Mouse (Mus musculus): Measurements from ENCODE around the gene D17Wsu92e. TPM values are rescaled to one million over a fixed set of nuclear protein-coding genes. Genes with fewer than 3 reads are reported as not detected.

Gene D17Wsu92e
- polyA plus RNA-seq, 1 experiment: 79.4 TPM

- Histone ChIP-seq H3ac (ENCODE audit: control insufficient read depth, insufficient read length) (no peak overlapping the region), H3K36me3 (ENCODE audit: control insufficient read depth, insufficient read depth) (no peaks in the 10 kb centered on the region), H3K4me2 (ENCODE audit: low read depth) (no peak overlapping the region), H3K4me3 (no peak overlapping the region), H3K27me3 (ENCODE audit: control insufficient read depth, insufficient read depth, insufficient read length) (no peaks in the 10 kb centered on the region), H3K79me2 (ENCODE audit: control insufficient read depth, insufficient read depth) (peaks cover 25% of the 10 kb centered on the region)
- TF ChIP-seq TCF12 (IDR thresholded peaks at IDR 0.05; ENCODE audit: insufficient read depth, poor library complexity, severe bottlenecking): no peak
- no peak for TF ChIP-seq MYOD1 (IDR thresholded peaks at IDR 0.05; ENCODE audit: control insufficient read depth in 1 of 3, insufficient read length in 2 of 3, low read depth in 2 of 3)
- TF ChIP-seq SRF (IDR thresholded peaks at IDR 0.05; ENCODE audit: control insufficient read depth, insufficient read length, low read depth): no peak
- TF ChIP-seq POLR2AphosphoS2 (IDR thresholded peaks at IDR 0.05; ENCODE audit: insufficient read length, low read depth): no peak
- TF ChIP-seq TCF3 (IDR thresholded peaks at IDR 0.05; ENCODE audit: insufficient read length, low read depth): no peak
- no peak for TF ChIP-seq MYOG (IDR thresholded peaks at IDR 0.05; ENCODE audit: control insufficient read depth in 1 of 3, insufficient read depth in 1 of 3, insufficient read length in 2 of 3, low read depth in 2 of 3)
These were observed 40.7 kb downstream of the D17Wsu92e start for GRCm38 (mm10) chr17:27779755-27780154.

- no peaks in the 10 kb centered on the region for H3K27me3 ChIP-seq (ENCODE audit: control insufficient read depth, insufficient read depth, insufficient read length)
- no peak overlapping the region for H3K4me3 ChIP-seq
- peak overlapping the region; percentile 56 for H3K4me2 ChIP-seq (ENCODE audit: low read depth)
- H3K79me2 ChIP-seq (ENCODE audit: control insufficient read depth, insufficient read depth): peaks cover 27% of the 10 kb centered on the region
- H3K36me3 ChIP-seq (ENCODE audit: control insufficient read depth, insufficient read depth): no peaks in the 10 kb centered on the region
- TF ChIP-seq MAX (IDR thresholded peaks at IDR 0.05; ENCODE audit: low read depth): no peak
- TF ChIP-seq REST (IDR thresholded peaks at IDR 0.05; ENCODE audit: insufficient read depth, insufficient read length): no peak
- TF ChIP-seq TCF12 (IDR thresholded peaks at IDR 0.05; ENCODE audit: insufficient read depth, poor library complexity, severe bottlenecking): no peak
- TF ChIP-seq MYOG (IDR thresholded peaks at IDR 0.05; ENCODE audit: control insufficient read depth in 1 of 3, insufficient read depth in 1 of 3, insufficient read length in 2 of 3, low read depth in 2 of 3): peak in 2 of 3 experiments; percentile 36 to 71
- peak in 2 of 3 experiments; percentile 43 to 79 for TF ChIP-seq MYOD1 (IDR thresholded peaks at IDR 0.05; ENCODE audit: control insufficient read depth in 1 of 3, insufficient read length in 2 of 3, low read depth in 2 of 3)
- no peak overlapping the region for H3ac ChIP-seq (ENCODE audit: control insufficient read depth, insufficient read length)
These were observed 41.6 kb downstream of the D17Wsu92e start for GRCm38 (mm10) chr17:27778671-27779355.

- no peak for TF ChIP-seq MYOD1 (IDR thresholded peaks at IDR 0.05; ENCODE audit: control insufficient read depth in 1 of 3, insufficient read length in 2 of 3, low read depth in 2 of 3)
These were observed 42.6 kb downstream of the D17Wsu92e start for GRCm38 (mm10) chr17:27777823-27778222.

GRCm38 (mm10) chr17:27774198-27774597 lies 46.2 kb downstream of the D17Wsu92e start:
- Histone ChIP-seq H3K79me2 (ENCODE audit: control insufficient read depth, insufficient read depth) (peaks cover 25% of the 10 kb centered on the region), H3K27me3 (ENCODE audit: control insufficient read depth, insufficient read depth, insufficient read length) (no peaks in the 10 kb centered on the region), H3K4me3 (no peak overlapping the region), H3K36me3 (ENCODE audit: control insufficient read depth, insufficient read depth) (no peaks in the 10 kb centered on the region), H3ac (ENCODE audit: control insufficient read depth, insufficient read length) (no peak overlapping the region), H3K4me2 (ENCODE audit: low read depth) (no peak overlapping the region)
- TF ChIP-seq MYOG (IDR thresholded peaks at IDR 0.05; ENCODE audit: control insufficient read depth in 1 of 3, insufficient read depth in 1 of 3, insufficient read length in 2 of 3, low read depth in 2 of 3) (no peak), POLR2AphosphoS2 (IDR thresholded peaks at IDR 0.05; ENCODE audit: insufficient read length, low read depth) (no peak), TCF3 (IDR thresholded peaks at IDR 0.05; ENCODE audit: insufficient read length, low read depth) (no peak), E2F4 (IDR thresholded peaks at IDR 0.05; ENCODE audit: insufficient read depth) (no peak), CEBPB (IDR thresholded peaks at IDR 0.05; ENCODE audit: insufficient read depth, poor library complexity, severe bottlenecking) (no peak), MAX (IDR thresholded peaks at IDR 0.05; ENCODE audit: low read depth) (no peak), POLR2A (IDR thresholded peaks at IDR 0.05; ENCODE audit: insufficient read length, low read depth) (no peak), TCF12 (IDR thresholded peaks at IDR 0.05; ENCODE audit: insufficient read depth, poor library complexity, severe bottlenecking) (no peak), MYOD1 (IDR thresholded peaks at IDR 0.05; ENCODE audit: control insufficient read depth in 1 of 3, insufficient read length in 2 of 3, low read depth in 2 of 3) (no peak), REST (IDR thresholded peaks at IDR 0.05; ENCODE audit: insufficient read depth, insufficient read length) (no peak), USF1 (IDR thresholded peaks at IDR 0.05; ENCODE audit: low read depth) (no peak), SRF (IDR thresholded peaks at IDR 0.05; ENCODE audit: control insufficient read depth, insufficient read length, low read depth) (no peak)

More at GRCm38 (mm10) chr17:27777823-27778222, 42.6 kb downstream of the D17Wsu92e start:
- Histone ChIP-seq H3ac (ENCODE audit: control insufficient read depth, insufficient read length) (no peak overlapping the region), H3K79me2 (ENCODE audit: control insufficient read depth, insufficient read depth) (peaks cover 32% of the 10 kb centered on the region), H3K27me3 (ENCODE audit: control insufficient read depth, insufficient read depth, insufficient read length) (no peaks in the 10 kb centered on the region), H3K4me3 (no peak overlapping the region), H3K36me3 (ENCODE audit: control insufficient read depth, insufficient read depth) (no peaks in the 10 kb centered on the region), H3K4me2 (ENCODE audit: low read depth) (no peak overlapping the region)

GRCm38 (mm10) chr17:27771616-27772015 lies 48.8 kb downstream of the D17Wsu92e start:
- Histone ChIP-seq H3K4me3 (no peak overlapping the region), H3K4me2 (ENCODE audit: low read depth) (no peak overlapping the region), H3K36me3 (ENCODE audit: control insufficient read depth, insufficient read depth) (no peaks in the 10 kb centered on the region), H3ac (ENCODE audit: control insufficient read depth, insufficient read length) (no peak overlapping the region), H3K79me2 (ENCODE audit: control insufficient read depth, insufficient read depth) (peaks cover 17% of the 10 kb centered on the region), H3K27me3 (ENCODE audit: control insufficient read depth, insufficient read depth, insufficient read length) (no peaks in the 10 kb centered on the region)
- TF ChIP-seq MYOG (IDR thresholded peaks at IDR 0.05; ENCODE audit: control insufficient read depth in 1 of 3, insufficient read depth in 1 of 3, insufficient read length in 2 of 3, low read depth in 2 of 3) (no peak), POLR2A (IDR thresholded peaks at IDR 0.05; ENCODE audit: insufficient read length, low read depth) (no peak), REST (IDR thresholded peaks at IDR 0.05; ENCODE audit: insufficient read depth, insufficient read length) (no peak), TCF3 (IDR thresholded peaks at IDR 0.05; ENCODE audit: insufficient read length, low read depth) (no peak), USF1 (IDR thresholded peaks at IDR 0.05; ENCODE audit: low read depth) (no peak), E2F4 (IDR thresholded peaks at IDR 0.05; ENCODE audit: insufficient read depth) (no peak), MYOD1 (IDR thresholded peaks at IDR 0.05; ENCODE audit: control insufficient read depth in 1 of 3, insufficient read length in 2 of 3, low read depth in 2 of 3) (no peak), POLR2AphosphoS2 (IDR thresholded peaks at IDR 0.05; ENCODE audit: insufficient read length, low read depth) (no peak), SRF (IDR thresholded peaks at IDR 0.05; ENCODE audit: control insufficient read depth, insufficient read length, low read depth) (no peak), TCF12 (IDR thresholded peaks at IDR 0.05; ENCODE audit: insufficient read depth, poor library complexity, severe bottlenecking) (no peak), CEBPB (IDR thresholded peaks at IDR 0.05; ENCODE audit: insufficient read depth, poor library complexity, severe bottlenecking) (no peak), MAX (IDR thresholded peaks at IDR 0.05; ENCODE audit: low read depth) (no peak)
